Mouse (Mus musculus) olfactory bulb, adult 2 months (tissue): ENCODE results near the gene Muc3.

Source experiments
- CTCF ChIP-seq: fragments of 200-500 bp; IDR thresholded peaks from 2 replicates; pipeline ENCODE4 v1.5.1; 2012; ENCODE audit warnings: low read depth, mild to moderate bottlenecking, low read length, moderate library complexity; ENCODE audit not compliant: insufficient read depth
- POLR2A ChIP-seq: fragments of 200-500 bp; IDR thresholded peaks from 2 replicates; pipeline ENCODE4 v1.6.1; 2012; ENCODE audit warnings: mild to moderate bottlenecking, low read depth, low read length, moderate library complexity; ENCODE audit not compliant: insufficient read depth

GRCm38 (mm10) chr5:137102078-137102477 lies 47.0 kb downstream of the Muc3 start:
- TF ChIP-seq CTCF (no peak), POLR2A (no peak)
